1 mouse cellular context compared by ENCODE assay signal in genomic region chr16:34031565-34031964, GRCm38 (mm10).
A peak's percentile ranks its signal among the peaks of the same experiment; 100 is the strongest.
TF ChIP-seq lines count a peak whose summit lies in the region.

No protein-coding gene starts in this region.

TF ChIP-seq in MEL, 35 proteins besides CTCF, POLR2A, EP300 and RAD21 (continued from another document):
- TF ChIP-seq GATA1 (IDR thresholded peaks at IDR 0.05; ENCODE audit: low read depth, low read length) (peak; percentile 98), NRF1 (IDR thresholded peaks at IDR 0.05; ENCODE audit: insufficient read depth, low read depth, low read length, poor library complexity, severe bottlenecking) (no peak), MYB (IDR thresholded peaks at IDR 0.05; ENCODE audit: low read depth, low read length) (peak; percentile 79)
